Mouse (Mus musculus) adrenal gland, postnatal 10 days (tissue): ENCODE data around the gene Ccdc116. TPM values are rescaled to one million over a fixed set of nuclear protein-coding genes. Genes with fewer than 3 reads are reported as not detected.
A peak's percentile ranks its signal among the peaks of the same experiment; 100 is the strongest.

ENCODE experiments used
- DNase-seq: peaks from one replicate; pipeline ENCODE4 v3.0.0; 2021; ENCODE audit warnings: mixed read lengths
- microRNA-seq: library from miRNA; unstranded; fragments of <30 nt; microRNA quantifications from one replicate; pipeline ENCODE4 v1.2.0, GENCODE M21; 2021
- total RNA-seq, 2 experiments: library from RNA; stranded (reverse); gene quantifications; 2 replicates each; pipeline ENCODE4 v1.2.3; 2021

The Ccdc116 gene
- total RNA-seq, 2 experiments from 2014 or later, result 0.39 to 0.66 TPM

DNA sequence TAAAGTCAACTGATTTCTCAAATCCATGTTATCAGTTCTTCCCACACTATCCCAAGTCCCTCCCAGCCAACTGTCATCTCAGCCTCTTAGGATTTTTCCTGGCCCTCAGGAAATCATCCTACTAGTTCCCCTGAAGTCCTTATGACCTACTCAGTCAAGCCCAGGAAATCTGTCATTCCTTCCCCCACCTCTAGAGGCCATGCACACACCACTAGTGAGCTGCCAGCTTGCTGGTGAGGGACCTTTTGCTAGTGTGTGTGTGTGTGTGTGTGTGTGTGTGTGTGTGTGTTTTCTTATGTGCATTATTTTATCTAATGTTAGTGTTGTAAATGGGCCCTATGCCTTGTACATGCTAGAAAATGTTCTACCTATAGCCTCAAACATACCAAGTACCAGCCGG, 19.7 kb downstream of the Ccdc116 start:
- DNase-seq, result peak; percentile 71

DNA sequence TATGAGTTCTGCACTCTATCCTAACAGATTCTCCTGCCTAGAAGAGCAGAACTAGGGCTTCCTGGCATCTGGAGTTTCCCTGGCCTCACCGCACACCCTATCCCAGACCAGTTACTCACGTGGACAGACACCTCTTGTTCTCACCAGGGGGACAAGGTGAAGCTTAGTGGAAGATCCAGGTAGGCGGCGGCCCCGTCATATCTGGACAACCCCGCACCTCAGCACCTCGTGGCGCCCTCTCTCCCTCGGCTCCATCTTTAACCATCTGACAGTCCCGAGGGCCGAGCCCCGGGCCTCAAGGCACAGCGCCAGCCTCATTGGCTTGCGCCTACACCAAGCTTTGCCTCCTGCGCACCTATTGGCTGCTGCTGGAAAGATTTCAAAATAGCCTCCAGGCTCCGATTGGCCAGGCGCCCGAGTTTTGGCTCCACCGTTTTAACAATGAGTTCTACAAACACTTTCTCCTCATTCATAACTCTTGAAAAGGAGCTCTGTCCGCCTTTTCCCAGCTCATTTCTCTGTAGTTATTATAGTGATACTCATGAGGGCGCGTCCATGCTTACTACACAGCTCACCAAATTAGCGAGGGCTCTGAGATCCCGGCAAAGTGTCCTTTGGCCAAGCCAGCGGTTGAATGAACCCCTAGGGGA, 22.0 kb downstream of the Ccdc116 start, which contains the start of gene 2610318N02Rik:
Gene 2610318N02Rik, minus strand, starts transcription at position 297 of the 650 bp plus-strand sequence.
- peak; percentile 88 for DNase-seq

DNA sequence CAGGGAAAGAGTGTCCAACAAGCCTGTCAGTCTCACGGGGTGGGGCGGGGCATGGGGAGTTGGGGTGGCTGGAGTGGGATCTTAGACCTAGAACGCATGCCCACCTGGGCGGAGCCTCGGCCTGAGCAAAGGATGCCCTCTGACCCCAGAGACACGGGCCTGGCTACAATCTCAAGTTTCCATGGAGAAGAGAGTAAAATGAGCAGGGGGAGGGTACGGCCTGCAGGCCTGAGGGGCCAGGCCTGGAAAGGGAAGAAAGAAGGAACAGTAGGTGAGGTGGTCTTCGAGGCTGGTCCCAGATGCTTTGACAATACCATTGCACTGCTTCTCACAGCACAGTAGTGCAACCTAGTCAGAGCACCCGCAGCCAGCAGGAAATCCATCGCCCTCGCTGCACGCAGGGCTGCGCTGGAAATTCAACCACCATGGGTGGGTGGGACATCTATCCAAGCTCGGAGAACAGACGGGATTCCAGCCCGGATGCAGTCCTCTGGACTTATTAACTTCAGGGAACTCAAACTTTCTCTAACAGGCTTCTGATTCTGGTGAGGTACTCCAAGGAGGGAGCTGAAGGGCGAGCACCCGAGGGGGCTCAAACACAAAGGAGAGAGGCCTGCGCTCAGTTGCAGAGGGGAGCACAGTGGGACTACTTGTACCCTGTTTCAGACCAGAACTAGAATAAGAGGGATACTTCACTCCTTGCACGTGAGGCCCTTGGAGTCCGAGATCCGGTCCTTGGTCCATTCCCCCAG, 22.7 kb downstream of the Ccdc116 start:
- no peak for DNase-seq

DNA sequence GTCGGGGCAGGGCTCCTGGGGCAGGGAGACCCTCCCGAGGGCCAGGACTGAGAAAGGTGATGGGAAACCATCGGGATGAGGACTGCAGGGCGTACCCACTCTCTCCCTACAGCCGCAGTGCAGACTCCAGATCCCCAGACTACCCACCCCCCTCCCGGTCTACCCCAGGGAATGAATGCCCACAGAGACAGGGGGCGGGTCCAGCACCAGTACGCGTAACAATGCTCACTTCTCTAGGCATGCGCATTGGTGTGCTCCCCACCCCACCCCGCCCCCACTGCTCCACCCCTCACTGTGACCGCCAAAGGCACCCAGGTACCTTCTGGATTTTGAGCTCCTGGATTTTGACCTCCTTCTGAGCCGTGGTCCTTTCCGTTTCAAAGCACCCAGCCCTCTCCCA, 25.5 kb downstream of the Ccdc116 start:
- DNase-seq, result no peak

DNA sequence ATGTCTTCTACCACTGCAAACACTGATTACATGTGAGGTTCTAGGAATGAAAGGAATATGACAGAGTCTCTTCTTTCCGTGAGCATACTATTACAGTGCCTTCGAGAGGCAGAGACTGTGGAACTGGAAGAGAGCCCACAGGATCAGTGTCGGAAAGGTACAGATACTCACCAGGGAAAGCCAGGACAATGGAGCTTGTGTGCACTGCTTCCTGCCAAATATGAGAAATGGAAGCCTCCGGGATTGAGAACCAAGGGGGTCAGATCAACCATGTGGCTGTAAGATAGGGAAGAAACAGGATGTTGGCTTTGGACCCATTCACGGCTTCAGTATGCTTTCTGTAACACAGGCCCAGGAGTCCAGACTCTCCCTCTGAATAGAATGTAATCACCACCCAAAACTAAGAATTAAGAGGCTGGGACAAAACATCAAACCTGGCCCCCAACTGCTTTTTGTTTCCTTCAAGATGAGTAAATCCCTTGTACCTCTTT, 29.7 kb downstream of the Ccdc116 start:
- no peak for DNase-seq

DNA sequence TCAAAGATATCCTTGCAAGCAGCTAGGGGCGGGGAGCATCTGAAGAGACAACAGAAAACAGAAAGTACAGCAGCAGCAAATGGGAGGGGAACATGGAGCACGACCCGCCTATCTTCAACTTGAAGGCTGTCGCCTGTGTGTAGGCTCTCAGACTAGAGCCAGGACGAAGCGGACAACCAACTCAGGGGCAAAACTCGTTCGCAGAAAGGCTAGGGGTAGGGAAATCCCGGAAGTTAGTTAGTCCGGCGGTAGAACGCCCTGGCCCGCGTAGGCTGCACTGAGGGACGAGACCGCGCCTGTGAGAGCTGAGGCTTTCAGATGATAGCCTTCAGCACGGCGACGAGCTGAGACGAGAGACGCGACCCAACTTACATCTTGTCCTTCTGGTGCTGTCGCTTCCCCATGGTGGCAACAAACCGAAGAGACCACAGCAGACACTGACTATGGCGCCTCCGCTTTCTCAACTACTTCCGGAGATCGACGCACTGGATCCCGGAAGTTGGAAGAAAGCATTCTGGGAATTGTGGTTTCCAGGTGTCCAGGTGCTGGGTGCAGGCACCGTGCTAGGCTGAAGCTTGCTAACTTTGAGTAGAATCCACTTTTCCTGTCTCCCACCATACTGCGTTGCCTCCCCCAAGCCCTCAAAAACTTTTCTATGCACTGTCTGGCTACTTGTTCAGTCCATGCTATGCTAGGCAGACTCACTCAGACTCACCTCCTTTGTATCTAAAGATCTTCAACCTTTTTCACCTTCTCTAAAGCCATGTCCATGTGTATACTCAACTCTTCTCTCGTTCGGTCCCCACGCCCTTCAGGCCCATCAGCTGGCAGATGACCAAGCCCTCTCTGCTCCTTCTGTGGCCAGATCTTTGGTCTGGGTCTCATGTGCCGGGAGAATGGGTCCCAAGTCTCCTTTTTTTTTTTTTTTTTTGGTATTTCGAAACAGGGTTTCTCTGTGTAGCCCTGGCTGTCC, 36.0 kb downstream of the Ccdc116 start, which contains the start of gene Ppil2:
Gene Ppil2, minus strand, starts transcription at position 487 of the 973 bp plus-strand sequence.
- DNase-seq, result peak; percentile 79

DNA sequence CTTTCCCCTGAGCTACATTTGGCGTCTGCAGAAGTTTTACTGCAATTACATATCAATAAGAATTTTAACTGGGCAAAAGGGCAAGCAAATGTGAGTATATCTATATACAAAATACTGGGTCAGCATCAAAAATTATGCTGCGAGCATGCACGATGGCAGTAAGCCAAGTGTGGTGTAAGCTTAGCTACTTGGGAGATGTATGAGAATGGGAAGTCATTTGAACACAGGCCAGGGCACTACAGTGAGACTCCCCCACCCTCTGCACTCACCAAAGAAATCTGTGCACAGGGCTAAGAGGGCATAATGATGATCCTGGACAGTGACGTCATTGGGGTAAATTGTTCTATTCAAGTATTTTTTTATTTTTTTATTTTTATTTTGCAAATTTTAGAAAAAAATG, 42.4 kb downstream of the Ccdc116 start:
- DNase-seq, result no peak

DNA sequence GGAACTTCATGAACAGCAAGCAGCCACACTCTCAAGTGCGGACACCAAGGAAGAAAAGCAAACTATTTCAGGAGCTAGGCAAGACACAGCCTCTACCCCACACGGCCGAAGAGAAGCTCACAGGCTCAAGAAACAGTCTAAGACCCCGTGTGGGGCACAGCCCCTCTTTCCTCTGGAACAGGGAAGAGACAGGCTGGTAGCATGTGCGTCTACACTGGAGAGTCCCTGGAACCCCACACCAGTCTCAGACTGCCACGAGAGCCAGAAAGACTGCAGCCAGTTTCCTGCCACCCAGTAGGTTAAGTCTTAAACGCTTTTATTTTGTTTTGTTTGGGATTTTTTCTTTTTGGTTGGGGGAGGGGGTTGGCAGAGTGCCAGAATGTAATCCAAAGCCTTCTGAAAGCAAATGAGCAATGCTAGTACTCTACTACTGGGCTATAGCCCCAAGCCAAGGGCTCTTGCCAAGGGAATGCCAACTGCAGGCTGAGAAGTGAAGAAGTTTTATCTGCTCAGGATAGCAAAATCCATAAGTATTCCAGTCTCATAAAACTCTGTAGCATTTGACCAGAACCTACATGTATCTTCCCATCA, 44.3 kb downstream of the Ccdc116 start:
- DNase-seq, result peak; percentile 30

DNA sequence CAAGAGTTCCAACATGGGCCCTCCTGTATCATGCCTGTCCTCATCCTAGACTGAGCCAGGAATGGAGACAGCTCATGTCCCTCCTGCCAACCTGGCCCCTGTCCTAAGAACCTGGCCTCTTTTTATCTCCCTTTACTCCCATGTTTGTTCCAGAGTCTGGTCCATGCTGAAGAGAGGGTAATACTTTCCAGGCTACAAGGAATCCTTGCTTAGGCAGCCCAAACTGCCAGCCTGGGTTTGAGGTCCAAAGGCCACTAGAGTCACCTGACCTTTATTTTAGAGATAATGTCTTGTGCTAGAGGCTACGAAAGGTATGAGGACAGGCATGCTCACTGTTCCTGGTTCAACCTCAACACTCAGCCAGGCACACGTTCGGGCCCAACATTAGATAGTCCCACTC, 50.1 kb downstream of the Ccdc116 start:
- no peak for DNase-seq

Small RNA genes lying within 50 kb of the gene (microRNA-seq; reads per million reads assigned to microRNA genes)
- gene Mir130b, result 465 reads per million, percentile 64 among the genes with 10 or more reads in this experiment
- gene Mir301b, result 14.8 reads per million, percentile 23 among the genes with 10 or more reads in this experiment

Other genes with a start within 250 kb of the Ccdc116 start
- gene Mapk1, start 163.8 kb downstream of the Ccdc116 start, total RNA-seq, result 100 to 1,000 TPM; 154 to 160 TPM
- 1 to 10 TPM; 6.2 to 9.4 TPM for gene Ypel1, start 77.5 kb downstream of the Ccdc116 start, total RNA-seq
- gene Ppil2, start 36.0 kb downstream of the Ccdc116 start, total RNA-seq, result 10 to 100 TPM; 76.2 to 84.6 TPM
- gene 2610318N02Rik, start 22.1 kb downstream of the Ccdc116 start, total RNA-seq, result 1 to 10 TPM; 2.5 to 2.9 TPM
- gene Sdf2l1, start 14.8 kb downstream of the Ccdc116 start, total RNA-seq, result 10 to 100 TPM; 15.6 to 21.7 TPM
- gene Ydjc, start 2.6 kb downstream of the Ccdc116 start, total RNA-seq, result 1 to 10 TPM; 3.9 to 6.7 TPM
- gene Ube2l3, start 55.4 kb upstream of the Ccdc116 start, total RNA-seq, result 100 to 1,000 TPM; 163 to 176 TPM
- gene Rimbp3, start 61.4 kb upstream of the Ccdc116 start, total RNA-seq, result under 1 TPM in 1 of 2 experiments, not detected in 1; 0.06 TPM
- gene Hic2, start 86.3 kb upstream of the Ccdc116 start, total RNA-seq, result 1 to 10 TPM; 3.2 to 3.3 TPM
- gene Tmem191c, start 128.8 kb upstream of the Ccdc116 start, total RNA-seq, result 10 to 100 TPM in 1 of 2 experiments, 1 to 10 TPM in 1; 6.2 to 11.9 TPM
- 100 to 1,000 TPM in 1 of 2 experiments, 10 to 100 TPM in 1; 50.5 to 111 TPM for gene Serpind1, start 184.1 kb upstream of the Ccdc116 start, total RNA-seq